Mouse (Mus musculus) spleen, postnatal 14 days (tissue): ENCODE measurements around the gene Rps6ka3.

Source experiments
- DNase-seq, 2 experiments: peaks; one replicate each; pipeline ENCODE4 v3.0.0; 2021 to 2022; ENCODE audit warnings: low spot score in 2 of 2

Rps6ka3 gene

GRCm38 (mm10) chrX:159321342-159321741, 111.2 kb downstream of the Rps6ka3 start:
- DNase-seq, result peak; percentile 8 to 37

GRCm38 (mm10) chrX:159364506-159364905, 154.4 kb downstream of the Rps6ka3 start:
- no peak for DNase-seq

GRCm38 (mm10) chrX:159371831-159372752, 162.0 kb downstream of the Rps6ka3 start, which contains the start of gene Eif1ax:
Gene Eif1ax (plus strand): TSS chrX:159372178.
- DNase-seq, result peak; percentile 49 to 55

- DNase-seq, result no peak
Observed at GRCm38 (mm10) chrX:159372753-159373144, 162.6 kb downstream of the Rps6ka3 start.

- no peak for DNase-seq
Observed at GRCm38 (mm10) chrX:159387105-159387504, 177.0 kb downstream of the Rps6ka3 start.

GRCm38 (mm10) chrX:159388953-159389352, 178.8 kb downstream of the Rps6ka3 start:
- DNase-seq, result no peak

GRCm38 (mm10) chrX:159390347-159390962, 180.3 kb downstream of the Rps6ka3 start:
- no peak for DNase-seq

- no peak for DNase-seq
Observed at GRCm38 (mm10) chrX:159391239-159391638, 181.1 kb downstream of the Rps6ka3 start.

GRCm38 (mm10) chrX:159409253-159409652, 199.1 kb downstream of the Rps6ka3 start:
- no peak for DNase-seq

GRCm38 (mm10) chrX:159414130-159414828, 204.2 kb downstream of the Rps6ka3 start, which contains the start of gene Map7d2:
Gene Map7d2 (plus strand): TSS chrX:159414572.
- DNase-seq, result no peak

- DNase-seq, result peak in 1 of 2 experiments; percentile 0
Observed at GRCm38 (mm10) chrX:159414829-159415673, 204.9 kb downstream of the Rps6ka3 start.
